ENCODE assay signal across 8 mouse cellular contexts in the genomic region with DNA sequence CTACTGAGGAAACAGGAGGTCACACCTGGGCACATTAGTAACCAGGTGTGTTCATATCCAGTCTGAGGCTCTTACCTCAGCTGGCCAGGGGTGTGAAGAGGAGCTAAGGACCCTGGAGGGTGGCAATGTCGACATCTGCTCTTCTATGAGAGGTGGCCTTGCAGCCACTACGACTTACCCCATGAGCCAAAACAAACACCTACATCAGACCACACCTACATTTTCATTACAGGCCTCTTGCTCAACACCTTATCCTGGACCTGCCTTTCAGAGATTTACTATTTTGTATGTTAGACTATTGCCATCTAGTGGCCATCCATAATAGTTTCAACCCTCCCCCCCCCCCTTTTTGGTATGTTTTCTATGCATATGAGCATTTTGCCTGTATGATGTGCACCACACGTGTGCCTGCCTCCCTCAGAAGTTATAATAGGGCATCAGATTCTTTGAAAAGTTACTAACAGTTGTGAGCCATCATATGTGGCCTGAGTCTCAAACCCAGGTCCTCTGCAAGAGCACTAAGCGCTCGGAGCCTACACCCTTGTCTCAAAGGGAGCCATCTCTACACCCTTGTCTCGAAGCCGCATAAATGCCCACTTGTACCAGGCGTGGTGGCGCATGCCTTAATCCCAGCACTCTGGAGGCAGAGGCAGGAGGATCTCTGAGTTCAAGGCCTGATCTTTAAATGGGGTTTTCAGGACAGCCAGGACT.
DNase-seq lines count a peak whose midpoint lies in the region; ATAC-seq lines count a peak whose summit lies in the region.

No protein-coding gene starts in this region.

- H3K4me2 ChIP-seq in kidney, embryonic 16.5 days (replicated peaks; ENCODE audit: low read depth, low read length) = no peak overlapping the region

- 66% methylated on average over 9 of the region's 9 CpGs for WGBS in kidney, embryonic 16.5 days

- DNase-seq in adrenal gland, adult (ENCODE audit: inconsistent age in 2 of 2, low spot score in 1 of 2) = peak; percentile 8 to 47
- DNase-seq in adrenal gland, postnatal 25 days = no peak
- peak; percentile 6 to 22 for DNase-seq in urinary bladder, adult 18-20 months (ENCODE audit: low spot score in 2 of 2)
- DNase-seq in urinary bladder, postnatal 10 days (ENCODE audit: low spot score) = no peak
- DNase-seq in neural tube, embryonic 10.5 days (ENCODE audit: extremely low spot score, low spot score) = peak; percentile 15
- DNase-seq in urinary bladder, postnatal 36 days (ENCODE audit: low spot score in 2 of 2) = no peak
- no peak for DNase-seq in adrenal gland, postnatal 10 days

- H3K9me3 ChIP-seq in kidney, embryonic 16.5 days (ENCODE audit: low read length) = no peaks in the 10 kb centered on the region

- H3K9ac ChIP-seq in kidney, embryonic 16.5 days (replicated peaks; ENCODE audit: low read length) = no peak overlapping the region

- no peaks in the 10 kb centered on the region for H3K36me3 ChIP-seq in kidney, embryonic 16.5 days (ENCODE audit: insufficient read depth, low read length)

- peak; percentile 75 for ATAC-seq in kidney, embryonic 16.5 days (ENCODE audit: low FRiP score, low TSS enrichment)

- no peaks in the 10 kb centered on the region for H3K27me3 ChIP-seq in kidney, embryonic 16.5 days (ENCODE audit: insufficient read depth, low read length)

- no peak overlapping the region for H3K27ac ChIP-seq in kidney, embryonic 16.5 days (ENCODE audit: low read length)

- H3K4me3 ChIP-seq in kidney, embryonic 16.5 days (ENCODE audit: low read length) = no peak overlapping the region

- peaks cover 23% of the 10 kb centered on the region; the same call in 1 of the 2 replicates for H3K4me1 ChIP-seq in kidney, embryonic 16.5 days (ENCODE audit: insufficient read depth, low read length)

Comparison
In these comparisons a context has a peak if more than half of its experiments do, and no peak if none do; other contexts are left out.
1. DNase-seq: peak in adrenal gland, adult (2 of 2), urinary bladder, adult 18-20 months (2 of 2) and neural tube, embryonic 10.5 days (single experiment); none in adrenal gland, postnatal 25 days (single experiment), urinary bladder, postnatal 10 days (single experiment), urinary bladder, postnatal 36 days (0 of 2) and adrenal gland, postnatal 10 days (single experiment).